Mouse (Mus musculus): ENCODE measurements around the gene Mfsd4a. TPM values are rescaled to one million over a fixed set of nuclear protein-coding genes. Genes with fewer than 3 reads are reported as not detected.

Gene Mfsd4a
- polyA plus RNA-seq, 1 experiment from 2014 or later, result 6.9 TPM

DNA sequence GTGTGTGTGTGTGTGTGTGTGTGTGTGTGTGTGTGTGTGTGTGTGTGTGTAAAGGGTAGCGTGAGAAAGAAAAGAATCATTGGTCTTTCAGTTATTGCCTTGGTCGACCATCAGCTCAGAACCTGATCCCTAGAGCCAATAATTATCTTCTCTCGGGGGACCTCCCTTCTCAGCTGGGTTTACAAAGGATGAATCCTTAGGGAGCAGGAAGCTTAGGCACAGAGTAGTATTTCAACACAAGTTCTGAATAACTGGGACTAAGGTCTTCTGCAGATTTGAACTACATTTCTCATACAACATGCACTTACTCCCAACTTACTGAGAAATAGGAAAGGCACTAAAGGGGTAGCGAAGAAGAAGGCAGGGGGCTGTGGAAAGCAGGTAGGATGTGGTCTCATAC lies 78.4 kb downstream of the Mfsd4a start:
- H3K9me3 ChIP-seq (ENCODE audit: control insufficient read depth, low read length), result no peaks in the 10 kb centered on the region
- no peaks in the 10 kb centered on the region for H3K4me1 ChIP-seq (ENCODE audit: control insufficient read depth, insufficient read depth, low read depth, low read length)
- 81% methylated on average over 4 of the region's 4 CpGs for WGBS
- H3K4me2 ChIP-seq (ENCODE audit: low read length), result no peak overlapping the region
- no peak overlapping the region for H3K9ac ChIP-seq (ENCODE audit: low read depth, low read length)
- no peaks in the 10 kb centered on the region for H3K27me3 ChIP-seq (replicated peaks; ENCODE audit: control insufficient read depth, insufficient read depth, low read length)
- no peak overlapping the region for H3K27ac ChIP-seq (ENCODE audit: low read depth, low read length)
- ATAC-seq, result no peak
- H3K36me3 ChIP-seq (ENCODE audit: control insufficient read depth, insufficient read depth, low read length), result no peaks in the 10 kb centered on the region
- H3K4me3 ChIP-seq (ENCODE audit: low read length), result no peak overlapping the region

DNA sequence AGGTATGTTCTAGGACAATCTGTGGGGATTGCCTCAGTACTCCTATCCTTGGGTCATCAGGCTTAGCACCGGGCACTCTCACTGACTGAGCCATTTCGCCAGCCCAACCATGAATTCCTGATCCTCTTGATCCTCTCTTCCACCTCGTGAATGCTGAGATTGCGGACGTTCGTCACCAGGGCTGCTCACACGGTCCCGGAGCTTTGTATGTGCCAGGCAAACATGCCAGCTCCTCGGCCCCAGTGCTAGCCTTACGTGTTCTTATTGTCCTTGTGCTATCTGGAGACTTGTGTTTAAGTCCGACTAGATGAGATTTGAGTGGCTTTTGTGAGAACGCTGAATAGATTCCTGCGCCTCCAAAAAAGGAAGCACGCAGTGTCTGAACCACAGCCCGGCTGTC lies 80.4 kb downstream of the Mfsd4a start:
- Histone ChIP-seq H3K27ac (ENCODE audit: low read depth, low read length) (no peak overlapping the region), H3K4me2 (ENCODE audit: low read length) (no peak overlapping the region), H3K36me3 (ENCODE audit: control insufficient read depth, insufficient read depth, low read length) (no peaks in the 10 kb centered on the region), H3K4me3 (ENCODE audit: low read length) (no peak overlapping the region), H3K9me3 (ENCODE audit: control insufficient read depth, low read length) (no peaks in the 10 kb centered on the region), H3K9ac (ENCODE audit: low read depth, low read length) (no peak overlapping the region), H3K4me1 (ENCODE audit: control insufficient read depth, insufficient read depth, low read depth, low read length) (no peaks in the 10 kb centered on the region), H3K27me3 (replicated peaks; ENCODE audit: control insufficient read depth, insufficient read depth, low read length) (no peaks in the 10 kb centered on the region)
- WGBS, result 76% methylated on average over 15 of the region's 15 CpGs
- no peak for ATAC-seq

DNA sequence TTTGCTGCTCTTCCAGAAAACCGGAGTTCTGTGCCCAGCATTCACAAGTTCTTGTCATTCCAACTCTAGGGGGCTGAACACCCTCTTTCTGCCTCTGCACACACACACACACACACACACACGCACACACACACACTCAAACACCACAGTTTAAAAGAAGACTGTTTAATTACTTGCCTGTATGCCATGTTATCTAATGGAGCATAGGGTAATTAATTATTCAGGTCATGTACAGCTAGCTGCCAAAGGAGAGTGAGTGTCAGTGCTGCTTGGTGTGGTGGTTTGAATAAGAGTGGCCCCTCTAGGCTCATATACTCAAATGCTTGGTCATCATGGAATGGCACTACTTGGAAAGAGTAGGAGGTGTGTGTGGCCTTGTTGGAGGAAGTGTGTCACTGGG lies 84.1 kb downstream of the Mfsd4a start:
- Histone ChIP-seq H3K4me1 (ENCODE audit: control insufficient read depth, insufficient read depth, low read depth, low read length) (no peaks in the 10 kb centered on the region), H3K4me2 (ENCODE audit: low read length) (no peak overlapping the region)
- WGBS, result 81% methylated on average over 2 of the region's 2 CpGs

DNA sequence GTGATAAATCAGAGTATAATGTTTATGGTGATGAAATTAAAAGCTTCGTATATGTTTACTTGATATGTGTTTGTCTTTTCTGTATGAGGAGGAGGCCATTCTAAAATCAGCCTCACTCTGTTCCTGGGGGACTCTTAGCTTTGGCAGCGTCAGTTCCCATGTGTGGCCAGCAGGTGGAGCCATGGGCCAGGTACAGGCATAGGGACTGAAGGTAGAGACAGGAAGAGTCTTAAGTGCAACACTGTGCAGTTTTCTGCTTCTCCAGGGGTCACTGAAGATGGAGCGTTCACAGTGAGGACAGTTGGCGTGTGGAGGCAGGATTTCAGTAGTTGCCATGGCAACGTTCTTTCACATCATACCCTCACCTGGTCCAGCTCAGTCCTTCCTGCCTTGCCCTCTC lies 85.0 kb downstream of the Mfsd4a start:
- no peak overlapping the region for H3K9ac ChIP-seq (ENCODE audit: low read depth, low read length)
- H3K4me1 ChIP-seq (ENCODE audit: control insufficient read depth, insufficient read depth, low read depth, low read length), result no peaks in the 10 kb centered on the region
- no peak overlapping the region for H3K27ac ChIP-seq (ENCODE audit: low read depth, low read length)
- H3K9me3 ChIP-seq (ENCODE audit: control insufficient read depth, low read length), result no peaks in the 10 kb centered on the region
- no peak overlapping the region for H3K4me2 ChIP-seq (ENCODE audit: low read length)
- no peaks in the 10 kb centered on the region; the same call in 1 of the 2 replicates for H3K27me3 ChIP-seq (replicated peaks; ENCODE audit: control insufficient read depth, insufficient read depth, low read length)
- H3K36me3 ChIP-seq (ENCODE audit: control insufficient read depth, insufficient read depth, low read length), result no peaks in the 10 kb centered on the region
- peak; percentile 63; the same call in 1 of the 2 replicates for ATAC-seq
- WGBS, result 22% methylated on average over 5 of the region's 5 CpGs
- no peak overlapping the region for H3K4me3 ChIP-seq (ENCODE audit: low read length)

More for the DNA sequence above, 84.1 kb downstream of the Mfsd4a start:
- Histone ChIP-seq H3K9ac (ENCODE audit: low read depth, low read length) (no peak overlapping the region), H3K9me3 (ENCODE audit: control insufficient read depth, low read length) (no peaks in the 10 kb centered on the region), H3K27me3 (replicated peaks; ENCODE audit: control insufficient read depth, insufficient read depth, low read length) (no peaks in the 10 kb centered on the region; the same call in 1 of the 2 replicates), H3K36me3 (ENCODE audit: control insufficient read depth, insufficient read depth, low read length) (no peaks in the 10 kb centered on the region), H3K4me3 (ENCODE audit: low read length) (no peak overlapping the region), H3K27ac (ENCODE audit: low read depth, low read length) (no peak overlapping the region)
- no peak for ATAC-seq

DNA sequence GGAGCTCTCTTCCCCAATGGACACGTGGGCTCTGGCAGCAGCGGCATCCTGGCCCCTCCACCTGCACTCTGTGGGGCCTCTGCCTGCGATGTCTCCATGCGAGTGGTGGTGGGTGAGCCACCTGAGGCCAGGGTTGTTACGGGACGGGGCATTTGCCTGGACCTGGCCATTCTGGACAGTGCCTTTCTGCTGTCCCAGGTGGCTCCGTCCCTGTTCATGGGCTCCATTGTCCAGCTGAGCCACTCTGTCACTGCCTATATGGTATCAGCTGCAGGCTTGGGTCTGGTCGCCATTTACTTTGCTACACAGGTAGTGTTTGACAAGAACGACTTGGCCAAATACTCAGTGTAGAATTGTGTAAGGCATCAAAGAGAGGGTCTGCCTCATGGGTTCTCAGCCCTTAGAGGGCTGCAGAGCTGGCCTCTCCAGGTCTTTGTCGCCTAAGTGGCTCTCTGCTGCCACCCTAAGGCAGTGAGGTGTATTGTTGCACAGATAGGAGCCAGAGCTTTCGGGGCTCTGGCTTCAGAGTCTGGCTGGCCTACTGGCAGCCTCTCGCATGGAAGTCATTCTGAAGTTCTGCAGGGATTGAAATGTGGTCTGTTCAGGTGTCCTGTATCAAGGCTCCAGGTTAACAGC lies 86.4 kb downstream of the Mfsd4a start:
- no peaks in the 10 kb centered on the region for H3K9me3 ChIP-seq (ENCODE audit: control insufficient read depth, low read length)
- no peak overlapping the region for H3K27ac ChIP-seq (ENCODE audit: low read depth, low read length)
- WGBS, result 52% methylated on average over 12 of the region's 12 CpGs

DNA sequence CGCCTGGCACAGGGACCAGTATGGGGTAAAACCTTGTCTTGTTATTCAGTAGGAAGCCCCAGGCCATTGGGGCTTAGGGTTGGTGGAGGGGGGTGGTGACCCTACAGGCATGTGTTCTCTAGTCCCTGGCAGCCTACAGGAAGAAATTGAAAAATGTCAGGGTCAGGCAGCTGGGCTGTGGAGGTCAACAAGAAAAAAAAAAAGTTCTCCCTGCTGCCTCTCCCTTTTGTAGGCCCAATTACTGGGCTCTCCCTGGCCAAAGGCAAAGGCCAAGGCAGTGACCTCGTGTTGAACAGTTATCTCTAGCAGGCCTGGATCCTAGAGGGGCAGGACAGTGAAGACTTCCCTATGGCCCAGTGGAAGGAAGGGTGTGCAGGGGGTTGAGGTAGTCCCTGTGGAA lies 87.4 kb downstream of the Mfsd4a start:
- Histone ChIP-seq H3K4me2 (ENCODE audit: low read length) (no peak overlapping the region), H3K9ac (ENCODE audit: low read depth, low read length) (no peak overlapping the region), H3K27ac (ENCODE audit: low read depth, low read length) (no peak overlapping the region), H3K27me3 (replicated peaks; ENCODE audit: control insufficient read depth, insufficient read depth, low read length) (no peaks in the 10 kb centered on the region; the same call in 1 of the 2 replicates), H3K4me1 (ENCODE audit: control insufficient read depth, insufficient read depth, low read depth, low read length) (no peaks in the 10 kb centered on the region), H3K9me3 (ENCODE audit: control insufficient read depth, low read length) (no peaks in the 10 kb centered on the region), H3K4me3 (ENCODE audit: low read length) (no peak overlapping the region), H3K36me3 (ENCODE audit: control insufficient read depth, insufficient read depth, low read length) (no peaks in the 10 kb centered on the region)
- ATAC-seq, result no peak
- 18% methylated on average over 2 of the region's 2 CpGs for WGBS

More for the DNA sequence above, 86.4 kb downstream of the Mfsd4a start:
- Histone ChIP-seq H3K36me3 (ENCODE audit: control insufficient read depth, insufficient read depth, low read length) (no peaks in the 10 kb centered on the region), H3K4me1 (ENCODE audit: control insufficient read depth, insufficient read depth, low read depth, low read length) (no peaks in the 10 kb centered on the region), H3K4me3 (ENCODE audit: low read length) (no peak overlapping the region), H3K4me2 (ENCODE audit: low read length) (no peak overlapping the region), H3K27me3 (replicated peaks; ENCODE audit: control insufficient read depth, insufficient read depth, low read length) (no peaks in the 10 kb centered on the region; the same call in 1 of the 2 replicates), H3K9ac (ENCODE audit: low read depth, low read length) (no peak overlapping the region)
- ATAC-seq, result peak; percentile 70

DNA sequence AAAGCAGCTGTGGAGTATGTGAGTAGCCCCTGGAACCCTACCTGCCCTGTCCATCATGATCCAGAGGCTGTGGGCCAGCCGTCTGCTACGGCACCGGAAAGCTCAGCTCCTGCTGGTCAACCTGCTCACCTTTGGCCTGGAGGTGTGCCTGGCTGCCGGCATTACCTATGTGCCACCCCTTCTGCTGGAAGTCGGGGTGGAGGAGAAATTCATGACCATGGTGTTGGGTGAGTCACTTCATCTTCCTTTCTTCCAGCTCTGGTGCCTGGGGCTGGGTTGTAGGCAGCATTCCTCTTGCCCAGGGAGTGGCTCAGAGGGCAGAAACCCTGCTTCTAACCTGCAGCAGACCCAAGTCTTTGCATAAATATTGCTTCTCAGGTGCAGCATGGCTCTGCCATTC lies 91.0 kb downstream of the Mfsd4a start:
- Histone ChIP-seq H3K4me2 (ENCODE audit: low read length) (no peak overlapping the region), H3K36me3 (ENCODE audit: control insufficient read depth, insufficient read depth, low read length) (no peaks in the 10 kb centered on the region), H3K9me3 (ENCODE audit: control insufficient read depth, low read length) (no peaks in the 10 kb centered on the region), H3K4me1 (ENCODE audit: control insufficient read depth, insufficient read depth, low read depth, low read length) (peaks cover 2% of the 10 kb centered on the region), H3K27me3 (replicated peaks; ENCODE audit: control insufficient read depth, insufficient read depth, low read length) (no peaks in the 10 kb centered on the region; the same call in 1 of the 2 replicates), H3K9ac (ENCODE audit: low read depth, low read length) (no peak overlapping the region), H3K27ac (ENCODE audit: low read depth, low read length) (no peak overlapping the region), H3K4me3 (ENCODE audit: low read length) (no peak overlapping the region)
- no peak for ATAC-seq
- WGBS, result 80% methylated on average over 5 of the region's 5 CpGs

DNA sequence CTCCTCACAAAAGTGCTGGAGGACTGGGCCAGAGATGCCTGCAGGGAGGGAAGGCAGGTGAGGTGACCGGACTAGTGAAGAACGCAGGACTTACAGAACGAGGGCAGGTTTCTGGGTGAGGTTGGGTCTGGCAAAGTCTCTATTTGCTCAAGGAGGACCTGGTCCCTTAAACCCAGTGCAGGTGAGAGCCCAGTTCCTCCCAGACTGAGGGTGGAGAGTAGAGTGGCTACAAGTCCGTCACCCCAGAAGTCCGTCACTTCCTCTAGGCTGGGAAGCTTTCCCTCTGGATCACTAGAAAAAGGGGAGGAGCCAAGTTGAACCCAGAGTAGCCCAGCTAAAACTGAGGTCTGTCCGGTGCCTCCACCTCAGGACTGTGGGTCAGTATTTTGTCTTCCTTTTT lies 93.9 kb downstream of the Mfsd4a start:
- ATAC-seq, result no peak
- Histone ChIP-seq H3K9me3 (ENCODE audit: control insufficient read depth, low read length) (no peaks in the 10 kb centered on the region), H3K36me3 (ENCODE audit: control insufficient read depth, insufficient read depth, low read length) (no peaks in the 10 kb centered on the region), H3K4me3 (ENCODE audit: low read length) (no peak overlapping the region), H3K4me2 (ENCODE audit: low read length) (no peak overlapping the region), H3K9ac (ENCODE audit: low read depth, low read length) (no peak overlapping the region), H3K4me1 (ENCODE audit: control insufficient read depth, insufficient read depth, low read depth, low read length) (peaks cover 6% of the 10 kb centered on the region), H3K27ac (ENCODE audit: low read depth, low read length) (no peak overlapping the region), H3K27me3 (replicated peaks; ENCODE audit: control insufficient read depth, insufficient read depth, low read length) (no peaks in the 10 kb centered on the region; the same call in 1 of the 2 replicates)
- 78% methylated on average over 6 of the region's 6 CpGs for WGBS

Data from hindbrain, embryonic 16.5 days (tissue).